Mouse (Mus musculus): ENCODE results near the gene Pard3.

GRCm38 (mm10) chr8:127480003-127480402 lies 416.3 kb downstream of the Pard3 start:
- TF ChIP-seq CTCF (IDR thresholded peaks at IDR 0.05; ENCODE audit: insufficient read depth, low read length) = no peak
- TF ChIP-seq POLR2A (IDR thresholded peaks at IDR 0.05; ENCODE audit: borderline replicate concordance, extremely low read depth, low read depth, low read length) = no peak

Data from lung, adult 2 months (tissue).